Mouse (Mus musculus) testis, adult 2 months (tissue): ENCODE data around the gene Opalin. TPM values are rescaled to one million over a fixed set of nuclear protein-coding genes. Genes with fewer than 3 reads are reported as not detected.

Experiments used
- H3K27ac ChIP-seq: fragments of 200-500 bp; 2 replicates; pipeline ENCODE4 v1.5.1; 2012; ENCODE audit warnings: low read depth, low read length; ENCODE audit not compliant: control insufficient read depth, insufficient read depth
- H3K27me3 ChIP-seq: fragments of 200-500 bp; 2 replicates; pipeline ENCODE4 v1.6.1; 2012; ENCODE audit warnings: mild to moderate bottlenecking, low read length, moderate library complexity; ENCODE audit not compliant: control insufficient read depth, insufficient read depth
- H3K36me3 ChIP-seq: fragments of 200-500 bp; 2 replicates; pipeline ENCODE4 v1.6.1; 2012; ENCODE audit warnings: mild to moderate bottlenecking, low read length; ENCODE audit not compliant: control insufficient read depth, insufficient read depth
- H3K4me1 ChIP-seq: fragments of 200-500 bp; 2 replicates; pipeline ENCODE4 v1.6.1; 2012; ENCODE audit warnings: low read length; ENCODE audit not compliant: control insufficient read depth, insufficient read depth
- H3K4me3 ChIP-seq: fragments of 200-500 bp; 2 replicates; pipeline ENCODE4 v1.5.1; 2012; ENCODE audit warnings: low read depth, mild to moderate bottlenecking, low read length, moderate library complexity, mixed read lengths; ENCODE audit not compliant: control insufficient read depth
- CTCF ChIP-seq: fragments of 200-500 bp; IDR thresholded peaks from 2 replicates; pipeline ENCODE4 v1.5.1; 2012; ENCODE audit warnings: low read depth, mild to moderate bottlenecking, inconsistent platforms, low read length, moderate library complexity; ENCODE audit not compliant: control insufficient read depth, insufficient read depth, insufficient replicate concordance
- POLR2A ChIP-seq: fragments of 200-500 bp; IDR thresholded peaks from 2 replicates; pipeline ENCODE4 v1.6.1; 2012; ENCODE audit warnings: low read depth, mild to moderate bottlenecking, inconsistent platforms, low read length, moderate library complexity; ENCODE audit not compliant: control insufficient read depth
- polyA plus RNA-seq: library from polyadenylated mRNA; depleted of rRNA; stranded (reverse); fragments of >200 nt; gene quantifications from 2 replicates; pipeline ENCODE4 v1.2.3, GENCODE M21; 2012

The Opalin gene
- polyA plus RNA-seq, 1 experiment: not detected

DNA sequence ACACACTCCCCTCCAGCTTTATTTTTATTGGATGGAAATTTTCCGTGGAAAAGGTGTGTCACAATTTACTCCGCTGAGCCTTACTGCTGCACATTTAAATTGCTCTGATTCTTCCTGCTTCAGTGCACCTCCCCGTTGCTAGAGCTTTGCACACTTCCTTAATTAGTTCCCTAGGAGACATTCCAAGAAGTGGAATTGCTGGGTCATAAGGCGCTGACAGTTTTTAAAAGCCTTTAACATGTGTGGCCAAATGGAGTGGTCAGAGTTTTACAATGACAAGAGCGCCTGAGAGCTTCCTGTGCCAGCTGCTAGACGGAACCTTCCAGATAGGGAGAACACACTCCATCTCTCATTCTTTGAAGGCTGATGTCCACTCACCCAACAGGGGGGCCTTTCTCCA, 35.7 kb upstream of the Opalin start:
- H3K27ac ChIP-seq: no peak overlapping the region
- no peak overlapping the region for H3K4me3 ChIP-seq
- H3K36me3 ChIP-seq: no peaks in the 10 kb centered on the region
- no peaks in the 10 kb centered on the region for H3K27me3 ChIP-seq
- peaks cover 2% of the 10 kb centered on the region; the same call in 1 of the 2 replicates for H3K4me1 ChIP-seq
- no peak for TF ChIP-seq CTCF
- TF ChIP-seq POLR2A: no peak

DNA sequence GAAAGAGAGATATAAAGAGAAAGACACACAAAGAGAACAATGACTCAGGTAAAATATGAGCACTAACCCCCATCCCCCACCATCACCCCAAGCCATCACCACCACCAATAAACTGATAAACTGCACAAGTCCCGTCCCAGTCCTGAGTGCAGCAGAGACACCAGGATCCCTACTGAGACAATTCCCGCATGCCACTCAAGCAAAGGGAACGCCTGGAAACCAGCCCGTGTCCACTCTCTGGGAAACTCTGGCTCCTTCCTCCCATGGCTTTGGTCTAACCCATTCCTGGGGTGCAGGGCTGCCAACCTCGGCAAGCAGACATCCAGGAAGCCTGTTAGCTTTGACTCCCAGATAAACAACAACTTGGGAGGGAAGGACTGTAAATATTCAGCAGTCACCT, 33.1 kb upstream of the Opalin start:
- Histone ChIP-seq H3K4me3 (no peak overlapping the region), H3K27ac (no peak overlapping the region), H3K36me3 (no peaks in the 10 kb centered on the region), H3K4me1 (peaks cover 2% of the 10 kb centered on the region; the same call in 1 of the 2 replicates), H3K27me3 (no peaks in the 10 kb centered on the region)
- TF ChIP-seq POLR2A (no peak), CTCF (no peak)

DNA sequence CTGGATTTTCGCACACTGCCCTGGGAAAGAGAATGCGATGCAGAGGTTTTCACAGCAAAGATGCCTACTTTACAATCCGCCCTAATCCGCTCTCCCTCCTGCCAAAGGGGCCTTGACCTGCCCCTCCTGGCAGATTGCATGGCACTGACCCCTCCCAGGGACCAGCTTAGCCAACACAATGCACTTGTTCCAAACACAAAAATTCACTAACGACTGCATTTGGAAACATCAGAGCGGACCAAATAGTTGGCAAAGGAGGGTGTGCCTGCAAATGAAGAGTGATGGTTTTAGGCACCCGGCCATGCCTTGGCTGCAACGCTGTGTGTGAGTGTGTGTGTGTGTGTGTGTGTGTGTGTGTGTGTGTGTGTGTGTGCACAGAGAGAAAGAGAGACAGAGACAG, 32.6 kb upstream of the Opalin start:
- Histone ChIP-seq H3K27me3 (no peaks in the 10 kb centered on the region), H3K4me1 (peaks cover 2% of the 10 kb centered on the region; the same call in 1 of the 2 replicates), H3K27ac (no peak overlapping the region), H3K4me3 (no peak overlapping the region), H3K36me3 (no peaks in the 10 kb centered on the region)
- TF ChIP-seq CTCF: no peak
- TF ChIP-seq POLR2A: no peak

DNA sequence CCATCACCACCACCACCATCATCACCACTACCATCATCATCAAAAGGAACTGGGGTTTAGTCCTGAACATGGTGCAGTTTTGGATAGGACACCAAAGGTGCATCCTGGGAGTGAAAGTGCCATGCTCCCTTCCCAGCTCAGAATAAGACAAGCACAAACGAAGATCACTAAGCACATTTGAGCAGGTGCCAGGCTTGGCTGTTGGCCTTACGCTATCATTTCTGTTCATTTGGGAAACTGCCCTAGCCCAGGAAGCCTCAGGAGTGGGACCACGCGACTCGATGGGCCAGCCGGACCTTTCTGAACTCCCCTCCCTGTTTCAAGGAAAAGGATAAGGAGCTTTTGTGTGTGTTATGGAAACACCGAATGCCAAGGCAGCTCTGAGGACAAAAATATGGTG, 31.8 kb upstream of the Opalin start:
- Histone ChIP-seq H3K27me3 (no peaks in the 10 kb centered on the region), H3K4me1 (no peaks in the 10 kb centered on the region), H3K36me3 (no peaks in the 10 kb centered on the region), H3K27ac (no peak overlapping the region), H3K4me3 (no peak overlapping the region)
- no peak for TF ChIP-seq CTCF
- TF ChIP-seq POLR2A: no peak

DNA sequence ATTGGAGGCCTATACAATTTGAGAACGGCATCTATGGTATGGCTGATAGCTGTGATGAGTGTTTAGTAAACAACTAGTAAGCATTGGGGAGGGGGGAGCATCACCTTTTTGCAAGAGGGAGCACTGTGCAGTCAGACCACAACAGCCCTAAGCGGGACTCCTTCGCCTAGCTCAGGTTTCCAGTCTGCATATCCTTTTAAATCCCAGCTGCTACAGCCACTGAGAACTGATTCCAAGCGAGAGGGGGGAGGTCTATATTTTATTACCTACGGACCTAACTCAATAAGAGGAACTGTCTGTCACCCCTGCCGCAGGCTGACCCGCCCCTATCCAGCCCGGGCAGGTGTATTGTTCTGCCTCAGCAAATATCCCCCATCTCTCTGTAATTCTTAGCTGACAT, 30.6 kb upstream of the Opalin start:
- Histone ChIP-seq H3K27ac (no peak overlapping the region), H3K4me3 (no peak overlapping the region), H3K27me3 (no peaks in the 10 kb centered on the region), H3K36me3 (no peaks in the 10 kb centered on the region), H3K4me1 (no peaks in the 10 kb centered on the region)
- TF ChIP-seq POLR2A (no peak), CTCF (no peak)

DNA sequence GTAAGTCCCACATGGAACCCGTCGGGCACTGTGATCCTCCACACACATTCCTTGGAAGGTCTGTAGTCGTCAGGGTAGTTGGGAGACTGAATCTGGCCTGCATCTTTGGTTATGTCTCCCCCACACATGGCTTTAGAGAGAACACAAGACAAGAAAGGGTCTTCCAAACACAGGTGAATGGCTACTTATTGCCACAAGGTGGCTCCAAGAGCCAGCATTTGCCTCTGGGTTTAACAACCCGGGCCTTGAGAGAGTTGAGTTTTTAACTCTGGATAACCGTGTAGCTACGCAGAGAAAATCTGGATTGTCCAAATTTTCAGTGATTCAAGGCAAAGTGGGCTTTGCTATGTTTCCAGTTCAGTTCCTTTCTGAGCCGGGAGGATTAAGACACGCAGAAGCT, 28.0 kb upstream of the Opalin start:
- no peak for TF ChIP-seq CTCF
- TF ChIP-seq POLR2A: no peak
- Histone ChIP-seq H3K4me3 (no peak overlapping the region), H3K27ac (no peak overlapping the region), H3K27me3 (no peaks in the 10 kb centered on the region), H3K4me1 (no peaks in the 10 kb centered on the region), H3K36me3 (no peaks in the 10 kb centered on the region)

DNA sequence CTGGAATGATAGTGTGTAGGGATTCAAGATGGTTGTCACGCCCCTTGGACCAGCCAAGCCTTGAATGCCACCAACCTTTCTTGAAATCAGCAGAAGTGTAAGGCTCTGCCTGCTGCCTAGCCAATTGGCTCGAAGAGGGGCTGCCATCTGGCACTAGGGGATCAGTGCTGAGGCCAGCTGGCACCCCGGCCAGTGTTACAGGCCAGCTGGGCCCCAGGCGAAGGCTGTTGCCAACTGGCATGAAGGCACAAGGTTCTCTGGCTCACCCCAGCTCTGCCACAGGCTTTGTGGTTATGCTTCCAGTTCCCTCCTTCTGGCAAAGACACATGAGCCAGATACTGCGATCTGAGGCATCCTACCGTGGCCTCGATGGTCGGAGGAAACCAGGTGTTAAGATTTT, 24.5 kb upstream of the Opalin start:
- no peaks in the 10 kb centered on the region for H3K4me1 ChIP-seq
- H3K4me3 ChIP-seq: no peak overlapping the region
- TF ChIP-seq POLR2A: no peak
- no peak for TF ChIP-seq CTCF
- H3K27me3 ChIP-seq: no peaks in the 10 kb centered on the region
- no peak overlapping the region for H3K27ac ChIP-seq
- no peaks in the 10 kb centered on the region for H3K36me3 ChIP-seq

DNA sequence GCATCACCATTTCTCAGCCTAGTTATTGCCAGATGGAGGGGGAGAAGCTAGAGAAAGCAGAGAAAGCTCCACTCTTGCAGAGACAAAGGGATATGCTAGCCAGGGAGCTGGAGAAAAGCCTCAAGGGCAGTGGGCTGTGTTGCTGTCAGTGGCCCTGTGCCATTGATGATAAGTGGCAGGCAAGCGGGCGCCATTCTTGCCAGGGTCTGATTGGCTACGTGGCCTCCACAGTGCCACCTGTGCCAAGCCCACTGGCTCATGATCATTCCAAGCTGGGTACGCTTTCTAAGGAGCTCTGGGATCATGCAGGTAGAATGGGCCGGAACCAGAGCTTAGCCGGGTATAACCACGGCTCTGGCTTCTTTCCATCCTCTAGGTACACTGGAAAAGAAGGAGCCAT, 23.9 kb upstream of the Opalin start:
- Histone ChIP-seq H3K27me3 (no peaks in the 10 kb centered on the region), H3K4me3 (no peak overlapping the region), H3K4me1 (no peaks in the 10 kb centered on the region), H3K27ac (no peak overlapping the region), H3K36me3 (no peaks in the 10 kb centered on the region)
- TF ChIP-seq CTCF (no peak), POLR2A (no peak)
